Mouse (Mus musculus) thymus, adult 2 months (tissue): ENCODE data around the gene Xrcc3. TPM values are rescaled to one million over a fixed set of nuclear protein-coding genes. Genes with fewer than 3 reads are reported as not detected.
A peak's percentile ranks its signal among the peaks of the same experiment; 100 is the strongest.

Source experiments
- DNase-seq: peaks from one replicate; pipeline ENCODE4 v3.0.0; 2021
- H3K27ac ChIP-seq: fragments of 200-500 bp; 2 replicates; pipeline ENCODE4 v1.5.1; 2012; ENCODE audit warnings: low read length, control low read depth; ENCODE audit not compliant: control insufficient read depth, insufficient read depth
- H3K27me3 ChIP-seq: fragments of 200-500 bp; 2 replicates; pipeline ENCODE4 v1.6.1; 2012; ENCODE audit warnings: mild to moderate bottlenecking, low read length, moderate library complexity, mixed read lengths; ENCODE audit not compliant: control insufficient read depth, insufficient read depth
- H3K36me3 ChIP-seq: fragments of 200-500 bp; 2 replicates; pipeline ENCODE4 v1.6.1; 2012; ENCODE audit warnings: mild to moderate bottlenecking, low read length, moderate library complexity; ENCODE audit not compliant: control insufficient read depth, insufficient read depth
- H3K4me1 ChIP-seq: fragments of 200-500 bp; replicated peaks from 2 replicates; pipeline ENCODE4 v1.6.1; 2012; ENCODE audit warnings: low read length; ENCODE audit not compliant: control insufficient read depth, insufficient read depth
- H3K4me3 ChIP-seq: fragments of 200-500 bp; 2 replicates; pipeline ENCODE4 v1.5.1; 2012; ENCODE audit warnings: mild to moderate bottlenecking, low read length, control low read depth, moderate library complexity; ENCODE audit not compliant: control insufficient read depth, insufficient read depth
- CTCF ChIP-seq: fragments of 200-500 bp; IDR thresholded peaks from 2 replicates; pipeline ENCODE4 v1.5.1; 2012; ENCODE audit warnings: mild to moderate bottlenecking, control low read depth, low read length, moderate library complexity, borderline replicate concordance; ENCODE audit not compliant: control insufficient read depth, poor library complexity, insufficient read depth; ENCODE audit errors: extremely low read depth
- POLR2A ChIP-seq: fragments of 200-500 bp; IDR thresholded peaks from 2 replicates; pipeline ENCODE4 v1.6.1; 2012; ENCODE audit warnings: mild to moderate bottlenecking, low read length, control low read depth, moderate library complexity; ENCODE audit not compliant: control insufficient read depth, poor library complexity, insufficient read depth; ENCODE audit errors: extremely low read depth
- WGBS: fragments of 180-500 bp; shearing (Covaris S2); methylation state at CpG from one replicate; pipeline ENCODE4 v1.1.7; 2018; 5-methylcytosine and 5-hydroxymethylcytosine counted together
- polyA plus RNA-seq: library from polyadenylated mRNA; depleted of rRNA; stranded (reverse); fragments of >200 nt; gene quantifications from 2 replicates; pipeline ENCODE4 v1.2.3, GENCODE M21; 2012; rRNA removed

The Xrcc3 gene
- 22.1 and 29.0 TPM in 2 replicates for polyA plus RNA-seq

DNA sequence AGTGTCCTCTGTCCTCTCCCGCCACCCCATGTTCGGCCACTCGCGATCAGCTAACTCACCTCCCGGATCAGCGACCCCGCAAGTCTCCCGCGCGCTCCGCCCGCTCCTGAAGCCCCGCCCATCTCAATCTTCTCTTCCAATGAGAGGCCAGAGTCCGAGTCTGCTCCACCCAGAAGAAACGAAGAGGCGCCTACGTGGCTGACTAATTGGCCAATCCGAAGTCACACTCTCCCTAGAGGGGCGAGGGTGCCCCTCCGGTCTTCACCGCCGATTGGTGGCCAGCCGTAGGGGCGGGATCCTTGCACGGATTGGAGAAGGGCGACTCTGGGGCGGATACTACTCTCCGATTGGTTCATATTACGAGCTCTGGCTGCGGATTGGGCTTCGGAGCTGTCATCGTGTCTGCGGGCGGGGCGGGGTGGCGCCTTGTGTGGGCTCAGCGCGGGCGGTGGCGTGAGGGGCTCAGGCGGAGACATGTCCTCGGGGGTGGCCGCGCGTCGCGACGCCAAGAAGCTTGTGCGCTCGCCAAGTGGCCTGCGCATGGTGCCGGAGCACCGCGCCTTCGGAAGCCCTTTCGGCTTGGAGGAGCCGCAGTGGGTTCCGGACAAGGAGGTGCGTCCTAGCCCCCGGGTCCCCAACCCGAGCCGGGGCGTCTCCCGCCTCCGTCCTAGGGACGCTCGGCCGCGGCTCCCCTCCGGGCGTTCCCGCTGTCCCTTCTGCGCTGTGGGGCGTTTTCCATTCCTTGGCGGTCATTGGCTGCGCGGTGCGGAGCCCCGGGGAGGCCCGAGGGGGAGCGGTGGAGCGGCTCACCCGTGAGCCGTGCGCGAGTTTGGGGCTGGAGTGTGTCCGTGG is at the start of gene Xrcc3, which contains the start of gene Zfyve21:
Gene Xrcc3 (minus strand): TSS at position 108 of the 852 bp plus-strand sequence.
Gene Zfyve21 (plus strand): TSS at position 405 of the 852 bp plus-strand sequence.
- no peaks in the 10 kb centered on the region for H3K27me3 ChIP-seq
- no peak within 1 kb of the TSS for H3K27ac ChIP-seq
- peak; percentile 59; the same call in 1 of the 2 replicates for TF ChIP-seq POLR2A
- TF ChIP-seq CTCF = peak; percentile 50; the same call in 1 of the 2 replicates
- peak within 1 kb of the TSS; percentile 75 for H3K4me3 ChIP-seq
- WGBS = under 1% methylated on average over 87 of the region's 87 CpGs
- no peaks in the 10 kb centered on the region for H3K36me3 ChIP-seq
- peak; percentile 98 for DNase-seq
- H3K4me1 ChIP-seq = peaks cover 41% of the 10 kb centered on the region

DNA sequence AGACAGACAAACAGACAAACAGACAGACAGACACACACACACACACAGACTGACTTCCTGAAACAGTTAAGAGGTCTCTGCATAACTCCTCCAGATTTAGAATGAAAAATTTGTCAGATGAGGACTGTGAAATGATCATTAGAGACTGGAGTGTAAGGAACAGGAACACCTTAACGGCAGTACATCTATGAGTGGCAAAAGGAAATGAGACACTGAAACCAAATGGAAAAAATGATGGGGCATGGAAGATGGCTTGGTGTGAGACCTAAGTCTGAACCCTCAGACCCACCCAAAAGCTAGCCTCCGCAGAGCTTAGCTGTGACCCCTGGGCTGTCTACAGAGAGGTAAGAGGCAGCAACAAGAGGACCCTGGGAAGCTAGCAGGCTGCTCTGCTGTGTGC is 41.8 kb upstream of the Xrcc3 start:
- no peak overlapping the region for H3K27ac ChIP-seq
- H3K4me3 ChIP-seq = no peak overlapping the region
- no peaks in the 10 kb centered on the region for H3K27me3 ChIP-seq
- peaks cover 11% of the 10 kb centered on the region for H3K4me1 ChIP-seq
- DNase-seq = no peak
- 93% methylated on average over 2 of the region's 2 CpGs for WGBS
- TF ChIP-seq POLR2A (no peak), CTCF (no peak)
- no peaks in the 10 kb centered on the region for H3K36me3 ChIP-seq

DNA sequence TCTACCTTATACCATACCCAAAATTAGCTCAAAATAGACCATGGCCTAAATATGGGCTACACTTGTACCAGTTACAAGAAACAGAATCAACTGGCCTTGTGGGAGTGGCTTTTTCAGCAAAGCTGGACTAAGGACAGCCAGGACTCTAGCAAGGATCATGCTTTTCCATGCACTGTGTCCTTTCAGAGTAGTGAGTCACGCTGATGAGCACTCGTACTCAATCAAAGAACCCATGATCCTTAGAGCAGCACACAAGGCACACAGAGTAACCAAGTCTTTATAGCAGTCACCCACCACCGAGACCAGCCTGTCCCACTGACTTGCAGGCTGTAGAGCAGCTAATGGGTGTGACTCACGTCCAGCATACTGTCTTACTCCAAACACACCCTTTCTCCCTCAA is 39.9 kb upstream of the Xrcc3 start:
- Histone ChIP-seq H3K4me3 (no peak overlapping the region), H3K36me3 (no peaks in the 10 kb centered on the region), H3K27ac (peak overlapping the region; percentile 31), H3K27me3 (no peaks in the 10 kb centered on the region), H3K4me1 (peaks cover 11% of the 10 kb centered on the region)
- no peak for DNase-seq
- TF ChIP-seq POLR2A = no peak
- no peak for TF ChIP-seq CTCF
- 74% methylated on average over 4 of the region's 4 CpGs for WGBS

DNA sequence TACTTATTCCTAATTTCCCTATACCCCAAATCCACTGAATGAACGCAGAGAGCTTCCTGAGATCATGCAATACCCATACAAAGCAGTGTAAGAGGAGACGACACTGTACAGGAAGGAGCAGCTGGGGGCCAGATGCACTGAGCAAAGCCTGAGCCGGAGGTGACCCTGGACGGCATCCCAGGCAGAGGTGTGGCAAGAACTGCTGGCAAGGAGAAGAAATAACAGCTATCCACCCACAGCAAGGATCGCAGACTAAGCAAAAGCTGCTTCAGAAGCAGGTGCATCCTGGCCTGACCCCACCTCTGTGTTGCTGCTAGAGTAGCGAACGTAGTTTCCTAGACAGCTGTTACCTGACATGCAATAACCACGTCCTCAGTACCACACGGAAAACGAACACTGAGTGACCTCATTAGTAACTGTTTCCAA is 39.4 kb upstream of the Xrcc3 start:
- WGBS = 4% methylated on average over 10 of the region's 10 CpGs
- H3K4me1 ChIP-seq = peaks cover 11% of the 10 kb centered on the region
- DNase-seq = peak; percentile 38
- no peak overlapping the region for H3K4me3 ChIP-seq
- H3K27me3 ChIP-seq = no peaks in the 10 kb centered on the region
- H3K36me3 ChIP-seq = no peaks in the 10 kb centered on the region
- TF ChIP-seq POLR2A (no peak), CTCF (no peak)
- H3K27ac ChIP-seq = peak overlapping the region; percentile 19; the same call in 1 of the 2 replicates

DNA sequence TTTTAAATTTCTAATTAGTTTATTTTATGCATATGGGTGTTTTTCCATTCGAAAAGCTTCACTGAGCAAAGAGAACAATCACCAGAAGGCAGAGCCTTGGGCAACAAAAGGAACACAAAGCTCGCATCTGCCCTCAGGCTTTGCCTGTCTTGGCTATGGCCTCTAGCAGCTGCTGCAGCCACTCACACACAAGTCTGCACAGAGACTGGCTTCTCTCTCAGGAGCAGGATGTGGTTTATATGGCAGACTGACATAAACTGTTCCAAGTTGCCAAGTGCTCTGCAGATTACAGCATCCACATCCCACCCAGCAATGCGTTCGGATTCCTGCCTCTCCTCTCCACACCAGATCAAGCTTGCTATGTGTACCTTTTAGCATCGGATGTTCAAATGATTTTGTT is 38.1 kb upstream of the Xrcc3 start:
- peaks cover 11% of the 10 kb centered on the region for H3K4me1 ChIP-seq
- WGBS = 42% methylated on average over 5 of the region's 5 CpGs
- TF ChIP-seq POLR2A (no peak), CTCF (no peak)
- H3K4me3 ChIP-seq = no peak overlapping the region
- DNase-seq = peak; percentile 14
- no peaks in the 10 kb centered on the region for H3K27me3 ChIP-seq
- H3K27ac ChIP-seq = no peak overlapping the region
- H3K36me3 ChIP-seq = no peaks in the 10 kb centered on the region

DNA sequence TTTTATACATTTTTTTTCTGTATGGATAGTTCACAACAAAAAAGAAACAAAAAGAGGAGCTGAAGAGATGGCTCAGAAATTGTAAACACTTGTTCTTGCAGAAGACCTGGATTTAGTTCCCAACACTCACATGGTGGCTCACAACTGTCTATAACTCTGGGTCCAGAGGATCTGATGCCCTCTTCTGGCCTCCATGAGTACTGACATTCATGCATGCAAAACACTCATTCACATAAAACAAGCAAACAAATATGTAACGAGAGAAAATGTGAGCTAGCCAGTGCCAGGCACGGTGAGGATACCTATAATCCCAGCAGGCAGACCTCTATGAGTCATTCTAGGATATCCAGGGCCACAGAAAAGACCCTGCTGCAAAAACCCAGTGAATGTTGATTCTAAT is 37.6 kb upstream of the Xrcc3 start:
- 86% methylated on average over 2 of the region's 2 CpGs for WGBS
- Histone ChIP-seq H3K4me3 (no peak overlapping the region), H3K4me1 (peaks cover 11% of the 10 kb centered on the region), H3K36me3 (no peaks in the 10 kb centered on the region), H3K27me3 (no peaks in the 10 kb centered on the region), H3K27ac (peak overlapping the region; percentile 31; the same call in 1 of the 2 replicates)
- TF ChIP-seq POLR2A = no peak
- TF ChIP-seq CTCF = no peak
- DNase-seq = peak; percentile 14

DNA sequence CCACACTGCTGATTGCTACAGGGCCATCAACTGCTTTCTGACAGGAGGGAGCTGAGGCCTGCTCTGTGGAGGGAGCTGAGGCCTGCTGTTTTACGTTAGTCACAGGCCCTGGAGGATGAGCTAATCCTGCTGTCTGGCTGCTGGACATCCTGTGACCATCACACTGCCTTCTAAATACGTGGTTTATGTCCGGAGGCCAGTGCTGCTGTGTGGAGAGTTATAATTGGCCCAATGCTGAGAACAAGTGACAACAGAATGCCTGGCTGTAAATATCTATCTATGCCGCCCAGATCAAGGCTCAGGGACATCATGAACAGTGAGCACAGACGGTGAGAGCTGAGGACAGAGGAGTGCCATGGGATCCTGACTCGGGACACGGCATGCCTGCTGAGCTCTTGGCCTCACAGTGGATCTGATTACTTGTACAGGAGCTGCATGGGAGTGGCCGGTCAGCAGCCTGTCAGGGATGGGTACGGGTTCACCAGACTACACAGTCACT is 34.7 kb upstream of the Xrcc3 start:
- H3K36me3 ChIP-seq = no peaks in the 10 kb centered on the region
- no peaks in the 10 kb centered on the region for H3K27me3 ChIP-seq
- H3K4me1 ChIP-seq = peaks cover 10% of the 10 kb centered on the region
- no peak overlapping the region for H3K4me3 ChIP-seq
- no peak overlapping the region for H3K27ac ChIP-seq
- TF ChIP-seq POLR2A = no peak
- TF ChIP-seq CTCF = no peak
- 97% methylated on average over 9 of the region's 9 CpGs for WGBS
- no peak for DNase-seq
